In the genomic region with DNA sequence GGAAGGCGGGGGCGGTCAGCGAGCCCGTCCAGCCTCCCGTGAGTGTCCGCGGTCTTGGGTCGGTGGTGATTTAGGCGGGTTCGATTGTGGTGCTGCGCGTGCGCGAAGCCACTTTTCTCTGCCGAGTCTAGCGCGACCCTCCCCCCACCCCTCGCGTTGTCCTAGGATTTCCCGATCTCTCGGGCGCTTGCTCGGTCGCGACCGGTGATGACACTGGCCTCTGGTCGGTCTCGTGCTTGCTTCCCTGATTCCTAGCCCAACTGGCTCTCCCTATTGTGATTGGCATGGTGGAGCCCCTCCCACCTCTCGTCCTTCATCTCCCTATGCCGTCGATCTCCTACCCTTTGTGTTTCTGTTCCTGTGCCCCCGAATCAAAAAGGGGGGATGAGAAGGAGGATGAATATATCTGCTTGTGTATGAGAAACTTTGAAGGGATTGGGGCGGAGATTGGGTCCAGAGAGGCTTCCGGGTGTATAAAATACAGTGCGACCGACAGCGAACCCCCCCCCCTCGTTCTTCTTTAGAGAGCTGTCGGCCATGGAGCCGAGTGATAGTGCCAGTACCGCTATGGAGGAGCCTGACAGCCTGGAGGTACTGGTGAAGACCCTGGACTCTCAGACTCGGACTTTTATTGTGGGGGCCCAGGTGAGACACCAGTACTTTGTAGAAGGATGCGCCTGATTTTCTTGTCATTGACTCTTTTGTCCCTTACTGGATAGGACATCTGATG, we compare ENCODE assay signal across 7 mouse cellular contexts. TPM values are rescaled to one million over a fixed set of nuclear protein-coding genes. Genes with fewer than 3 reads are reported as not detected.
DNase-seq lines count a peak whose midpoint lies in the region; ATAC-seq and TF ChIP-seq lines count a peak whose summit lies in the region.

No protein-coding gene starts in this region.

- peak overlapping the region; percentile 74 for H3K4me3 ChIP-seq in neural tube, embryonic 11.5 days (ENCODE audit: low read depth, low read length)
- peak overlapping the region; percentile 81 for H3K4me3 ChIP-seq in cortical plate, adult 2 months (ENCODE audit: insufficient read depth, low read length)
- peak overlapping the region; percentile 68 for H3K4me3 ChIP-seq in intestine, embryonic 15.5 days (replicated peaks)
- peak overlapping the region; percentile 85 for H3K4me3 ChIP-seq in midbrain, embryonic 15.5 days

- H3K9me3 ChIP-seq in neural tube, embryonic 11.5 days (ENCODE audit: control insufficient read depth, low read length), result no peaks in the 10 kb centered on the region
- H3K9me3 ChIP-seq in intestine, embryonic 15.5 days, result no peaks in the 10 kb centered on the region
- no peaks in the 10 kb centered on the region for H3K9me3 ChIP-seq in midbrain, embryonic 15.5 days

- no peaks in the 10 kb centered on the region for H3K27me3 ChIP-seq in neural tube, embryonic 11.5 days (ENCODE audit: control insufficient read depth, insufficient read depth, low read length)
- no peaks in the 10 kb centered on the region for H3K27me3 ChIP-seq in intestine, embryonic 15.5 days (replicated peaks)
- H3K27me3 ChIP-seq in midbrain, embryonic 15.5 days (replicated peaks), result no peaks in the 10 kb centered on the region

- H3K4me2 ChIP-seq in neural tube, embryonic 11.5 days (ENCODE audit: low read depth), result peak overlapping the region; percentile 85
- H3K4me2 ChIP-seq in intestine, embryonic 15.5 days (replicated peaks), result peak overlapping the region; percentile 69
- H3K4me2 ChIP-seq in midbrain, embryonic 15.5 days, result peak overlapping the region; percentile 88

- H3K36me3 ChIP-seq in neural tube, embryonic 11.5 days (ENCODE audit: control insufficient read depth, insufficient read depth, low read length), result peaks cover 20% of the 10 kb centered on the region
- H3K36me3 ChIP-seq in intestine, embryonic 15.5 days, result peaks cover 26% of the 10 kb centered on the region
- peaks cover 26% of the 10 kb centered on the region for H3K36me3 ChIP-seq in midbrain, embryonic 15.5 days (replicated peaks)

- 1% methylated on average over 35 of the region's 43 CpGs for WGBS in neural tube, embryonic 11.5 days
- WGBS in intestine, embryonic 15.5 days, result under 1% methylated on average over 43 of the region's 43 CpGs
- under 1% methylated on average over 42 of the region's 43 CpGs for whole genome bisulfite sequencing in midbrain, embryonic 15.5 days

- peak; percentile 54; the same call in 1 of the 2 replicates for ATAC-seq in neural tube, embryonic 11.5 days (ENCODE audit: insufficient read depth, low FRiP score, low TSS enrichment)
- ATAC-seq in intestine, embryonic 15.5 days, result peak; percentile 67
- peak; percentile 75 for ATAC-seq in midbrain, embryonic 15.5 days (replicated peaks)

- H3K9ac ChIP-seq in neural tube, embryonic 11.5 days (ENCODE audit: low read length), result peak overlapping the region; percentile 81
- H3K9ac ChIP-seq in intestine, embryonic 15.5 days, result peak overlapping the region; percentile 76
- H3K9ac ChIP-seq in midbrain, embryonic 15.5 days, result peak overlapping the region; percentile 77

- TF ChIP-seq POLR2A in cortical plate, adult 2 months (IDR thresholded peaks at IDR 0.05; ENCODE audit: extremely low read depth, insufficient read depth, low read length), result no peak; the same call in 1 of the 2 replicates

- no peak for DNase-seq in neural tube, embryonic 11.5 days (ENCODE audit: low spot score)
- DNase-seq in neural tube, embryonic 10.5 days (ENCODE audit: extremely low spot score, low spot score), result no peak
- DNase-seq in cerebellum, postnatal 14 days, result no peak
- no peak for DNase-seq in cerebellum, postnatal 36 days

- no peak for TF ChIP-seq CTCF in cortical plate, adult 2 months (IDR thresholded peaks at IDR 0.05; ENCODE audit: extremely low read depth, insufficient read depth, low read length)

- peaks cover 9% of the 10 kb centered on the region; the same call in 1 of the 2 replicates for H3K4me1 ChIP-seq in neural tube, embryonic 11.5 days (ENCODE audit: control insufficient read depth, insufficient read depth, low read length)
- no peaks in the 10 kb centered on the region; the same call in 1 of the 2 replicates for H3K4me1 ChIP-seq in cortical plate, adult 2 months (ENCODE audit: control insufficient read depth, insufficient read depth, low read length)
- peaks cover 10% of the 10 kb centered on the region for H3K4me1 ChIP-seq in intestine, embryonic 15.5 days (replicated peaks)
- peaks cover 29% of the 10 kb centered on the region for H3K4me1 ChIP-seq in midbrain, embryonic 15.5 days

- peak overlapping the region; percentile 90 for H3K27ac ChIP-seq in neural tube, embryonic 11.5 days (ENCODE audit: low read depth, low read length)
- peak overlapping the region; percentile 93 for H3K27ac ChIP-seq in cortical plate, adult 2 months (ENCODE audit: insufficient read depth, low read length)
- H3K27ac ChIP-seq in intestine, embryonic 15.5 days, result peak overlapping the region; percentile 95
- peak overlapping the region; percentile 97 for H3K27ac ChIP-seq in midbrain, embryonic 15.5 days

RNA-seq across cellular contexts. Expression of gene Bag6, which starts 0.8 kb away (rescaled TPM):
- polyA plus RNA-seq in neural tube, embryonic 11.5 days (2014; fragmentation: Nextera tagmentation; extraction: Ambion mirVana), result 99.4 and 105 TPM in 2 replicates
- 194 and 212 TPM in 2 replicates for polyA plus RNA-seq in cortical plate, adult 2 months (2012; rRNA removed)
- polyA plus RNA-seq in intestine, embryonic 15.5 days (2015; fragmentation: Nextera tagmentation; extraction: Ambion mirVana), result 45.2 and 46.4 TPM in 2 replicates
- polyA plus RNA-seq in midbrain, embryonic 15.5 days (2015; fragmentation: Nextera tagmentation; extraction: Ambion mirVana), result 82.9 and 83.4 TPM in 2 replicates

RNA-seq across cellular contexts. Expression of gene Apom, which starts 3.9 kb away (rescaled TPM):
- 0.81 and 0.93 TPM in 2 replicates for polyA plus RNA-seq in neural tube, embryonic 11.5 days (2014; fragmentation: Nextera tagmentation; extraction: Ambion mirVana)
- 0.13 TPM in 2 replicates for polyA plus RNA-seq in cortical plate, adult 2 months (2012; rRNA removed)
- 10.4 and 13.7 TPM in 2 replicates for polyA plus RNA-seq in intestine, embryonic 15.5 days (2015; fragmentation: Nextera tagmentation; extraction: Ambion mirVana)
- 0.56 and 1.4 TPM in 2 replicates for polyA plus RNA-seq in midbrain, embryonic 15.5 days (2015; fragmentation: Nextera tagmentation; extraction: Ambion mirVana)

RNA-seq across cellular contexts. Expression of gene D17H6S53E, which starts 9.6 kb away (rescaled TPM):
- 7.0 and 7.6 TPM in 2 replicates for polyA plus RNA-seq in neural tube, embryonic 11.5 days (2014; fragmentation: Nextera tagmentation; extraction: Ambion mirVana)
- 9.6 and 10.3 TPM in 2 replicates for polyA plus RNA-seq in cortical plate, adult 2 months (2012; rRNA removed)
- 13.6 and 13.7 TPM in 2 replicates for polyA plus RNA-seq in intestine, embryonic 15.5 days (2015; fragmentation: Nextera tagmentation; extraction: Ambion mirVana)
- 8.3 and 9.6 TPM in 2 replicates for polyA plus RNA-seq in midbrain, embryonic 15.5 days (2015; fragmentation: Nextera tagmentation; extraction: Ambion mirVana)

RNA-seq across cellular contexts. Expression of gene Csnk2b, which starts 13.9 kb away (rescaled TPM):
- polyA plus RNA-seq in neural tube, embryonic 11.5 days (2014; fragmentation: Nextera tagmentation; extraction: Ambion mirVana), result 303 and 319 TPM in 2 replicates
- 191 and 200 TPM in 2 replicates for polyA plus RNA-seq in cortical plate, adult 2 months (2012; rRNA removed)
- polyA plus RNA-seq in intestine, embryonic 15.5 days (2015; fragmentation: Nextera tagmentation; extraction: Ambion mirVana), result 248 and 271 TPM in 2 replicates
- polyA plus RNA-seq in midbrain, embryonic 15.5 days (2015; fragmentation: Nextera tagmentation; extraction: Ambion mirVana), result 316 and 319 TPM in 2 replicates

RNA-seq across cellular contexts. Expression of gene Gpank1, which starts 14.5 kb away (rescaled TPM):
- 26.1 and 28.9 TPM in 2 replicates for polyA plus RNA-seq in neural tube, embryonic 11.5 days (2014; fragmentation: Nextera tagmentation; extraction: Ambion mirVana)
- polyA plus RNA-seq in cortical plate, adult 2 months (2012; rRNA removed), result 20.4 and 21.0 TPM in 2 replicates
- 17.7 and 19.1 TPM in 2 replicates for polyA plus RNA-seq in intestine, embryonic 15.5 days (2015; fragmentation: Nextera tagmentation; extraction: Ambion mirVana)
- polyA plus RNA-seq in midbrain, embryonic 15.5 days (2015; fragmentation: Nextera tagmentation; extraction: Ambion mirVana), result 25.9 and 28.9 TPM in 2 replicates
